Mouse (Mus musculus): ENCODE measurements at regions not wholly inside any gene's neighbourhood (a gene's known extent, or its start where the extent isn't known, plus 50 kb on each side); places are given as distances from the start of the nearest gene placed in this dataset.

- 38% methylated on average over 5 of the region's 5 CpGs for WGBS
- H3K27ac ChIP-seq (replicated peaks) = no peak overlapping the region
- H3K4me3 ChIP-seq (ENCODE audit: low read depth, low read length) = no peak overlapping the region
- TF ChIP-seq EP300 (optimal IDR thresholded peaks at IDR 0.05) (no peak), CTCF (IDR thresholded peaks at IDR 0.05; ENCODE audit: low read depth) (no peak)
- no peaks in the 10 kb centered on the region for H3K9me3 ChIP-seq (ENCODE audit: control insufficient read depth, low read length)
- DNase-seq (ENCODE audit: low spot score) (no peak), ATAC-seq (ENCODE audit: low FRiP score, low TSS enrichment) (no peak)
- H3K9ac ChIP-seq (ENCODE audit: low read length) = no peak overlapping the region
- H3K27me3 ChIP-seq (ENCODE audit: control insufficient read depth, insufficient read depth, low read length) = no peaks in the 10 kb centered on the region
- no peaks in the 10 kb centered on the region for H3K36me3 ChIP-seq (ENCODE audit: control insufficient read depth, insufficient read depth, low read length)
- H3K4me2 ChIP-seq (replicated peaks; ENCODE audit: low read depth) = no peak overlapping the region
- H3K4me1 ChIP-seq (replicated peaks; ENCODE audit: control insufficient read depth, insufficient read depth) = no peaks in the 10 kb centered on the region
Measured at GRCm38 (mm10) chr9:83251793-83252192, 105.3 kb upstream of the Hmgn3 start.

GRCm38 (mm10) chr9:83249871-83250270, 103.4 kb upstream of the Hmgn3 start:
- no peak overlapping the region for H3K4me3 ChIP-seq (ENCODE audit: low read depth, low read length)
- TF ChIP-seq EP300 (optimal IDR thresholded peaks at IDR 0.05) = no peak
- no peak for TF ChIP-seq CTCF (IDR thresholded peaks at IDR 0.05; ENCODE audit: low read depth)
- no peak overlapping the region for H3K27ac ChIP-seq (replicated peaks)
- DNase-seq (ENCODE audit: low spot score) = no peak
- H3K9ac ChIP-seq (ENCODE audit: low read length) = no peak overlapping the region
- no peak for ATAC-seq (ENCODE audit: low FRiP score, low TSS enrichment)
- no peaks in the 10 kb centered on the region for H3K9me3 ChIP-seq (ENCODE audit: control insufficient read depth, low read length)
- H3K4me1 ChIP-seq (replicated peaks; ENCODE audit: control insufficient read depth, insufficient read depth) = no peaks in the 10 kb centered on the region
- WGBS = 92% methylated on average over 5 of the region's 5 CpGs
- H3K4me2 ChIP-seq (replicated peaks; ENCODE audit: low read depth) = no peak overlapping the region
- H3K36me3 ChIP-seq (ENCODE audit: control insufficient read depth, insufficient read depth, low read length) = no peaks in the 10 kb centered on the region
- H3K27me3 ChIP-seq (ENCODE audit: control insufficient read depth, insufficient read depth, low read length) = no peaks in the 10 kb centered on the region

DNA sequence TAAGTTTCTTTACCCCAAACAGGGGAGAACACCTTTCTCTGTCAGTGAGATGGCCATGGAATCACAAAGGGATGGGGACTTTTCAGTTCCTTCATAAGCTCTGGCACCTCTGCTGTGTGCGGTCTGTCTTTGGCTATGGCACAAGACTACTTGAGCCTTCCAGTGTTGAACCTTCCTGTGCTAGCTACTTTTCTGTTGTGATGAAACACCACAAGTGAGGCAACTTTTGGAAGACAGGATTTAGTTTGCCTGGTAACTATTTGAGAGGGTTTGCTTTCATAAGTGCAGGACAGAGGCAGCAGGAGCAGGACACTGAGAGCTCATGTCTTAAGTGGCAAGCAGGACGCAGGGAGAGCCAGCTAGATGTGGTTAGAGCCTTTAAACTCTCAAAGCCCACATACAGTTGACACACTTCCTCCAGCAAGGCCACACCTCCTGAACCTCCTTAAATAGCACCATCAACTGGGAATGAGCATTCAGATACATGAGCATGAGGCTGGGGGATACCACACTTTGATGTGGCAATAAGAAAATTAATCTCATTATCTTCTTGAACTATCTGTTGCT, 101.8 kb upstream of the Hmgn3 start:
- no peak for TF ChIP-seq EP300 (optimal IDR thresholded peaks at IDR 0.05)
- TF ChIP-seq CTCF (IDR thresholded peaks at IDR 0.05; ENCODE audit: low read depth) = no peak
- ATAC-seq (ENCODE audit: low FRiP score, low TSS enrichment) = no peak

GRCm38 (mm10) chr9:83247066-83247668, 100.7 kb upstream of the Hmgn3 start:
- Histone ChIP-seq H3K4me1 (replicated peaks; ENCODE audit: control insufficient read depth, insufficient read depth) (no peaks in the 10 kb centered on the region), H3K4me2 (replicated peaks; ENCODE audit: low read depth) (no peak overlapping the region), H3K27ac (replicated peaks) (no peak overlapping the region), H3K9ac (ENCODE audit: low read length) (no peak overlapping the region), H3K9me3 (ENCODE audit: control insufficient read depth, low read length) (no peaks in the 10 kb centered on the region), H3K27me3 (ENCODE audit: control insufficient read depth, insufficient read depth, low read length) (no peaks in the 10 kb centered on the region), H3K4me3 (ENCODE audit: low read depth, low read length) (no peak overlapping the region), H3K36me3 (ENCODE audit: control insufficient read depth, insufficient read depth, low read length) (no peaks in the 10 kb centered on the region)
- TF ChIP-seq EP300 (optimal IDR thresholded peaks at IDR 0.05) (no peak), CTCF (IDR thresholded peaks at IDR 0.05; ENCODE audit: low read depth) (no peak)
- DNase-seq (ENCODE audit: low spot score) (no peak), ATAC-seq (ENCODE audit: low FRiP score, low TSS enrichment) (no peak)
- WGBS = 50% methylated on average over 12 of the region's 12 CpGs

More for the DNA sequence above, 101.8 kb upstream of the Hmgn3 start:
- no peak for DNase-seq (ENCODE audit: low spot score)
- Histone ChIP-seq H3K27ac (replicated peaks) (no peak overlapping the region), H3K4me3 (ENCODE audit: low read depth, low read length) (no peak overlapping the region), H3K36me3 (ENCODE audit: control insufficient read depth, insufficient read depth, low read length) (no peaks in the 10 kb centered on the region), H3K9me3 (ENCODE audit: control insufficient read depth, low read length) (no peaks in the 10 kb centered on the region), H3K9ac (ENCODE audit: low read length) (no peak overlapping the region), H3K27me3 (ENCODE audit: control insufficient read depth, insufficient read depth, low read length) (no peaks in the 10 kb centered on the region), H3K4me1 (replicated peaks; ENCODE audit: control insufficient read depth, insufficient read depth) (no peaks in the 10 kb centered on the region), H3K4me2 (replicated peaks; ENCODE audit: low read depth) (no peak overlapping the region)
- WGBS = 88% methylated on average over 2 of the region's 2 CpGs

DNA sequence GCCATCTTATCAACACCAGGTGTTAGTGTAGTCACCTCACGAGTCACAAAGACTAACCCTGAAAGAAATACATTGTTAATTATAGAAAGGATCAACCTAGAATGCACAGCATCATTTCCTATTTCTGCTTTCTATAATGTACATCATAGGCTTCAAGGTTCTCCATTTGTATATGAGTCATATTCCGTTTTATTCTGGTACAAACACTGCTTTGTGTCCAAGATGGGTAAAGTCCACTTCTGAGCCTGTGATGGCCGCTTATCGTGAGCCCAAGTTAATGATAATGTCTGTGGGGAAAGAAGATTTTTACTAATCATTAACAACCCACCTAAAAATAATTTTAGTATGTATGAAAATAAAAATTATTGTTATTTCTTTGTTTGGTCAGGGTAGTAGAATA, 94.6 kb upstream of the Hmgn3 start:
- Histone ChIP-seq H3K4me3 (ENCODE audit: low read depth, low read length) (no peak overlapping the region), H3K36me3 (ENCODE audit: control insufficient read depth, insufficient read depth, low read length) (no peaks in the 10 kb centered on the region), H3K27ac (replicated peaks) (no peak overlapping the region), H3K9ac (ENCODE audit: low read length) (no peak overlapping the region), H3K4me1 (replicated peaks; ENCODE audit: control insufficient read depth, insufficient read depth) (no peaks in the 10 kb centered on the region), H3K4me2 (replicated peaks; ENCODE audit: low read depth) (no peak overlapping the region), H3K9me3 (ENCODE audit: control insufficient read depth, low read length) (no peaks in the 10 kb centered on the region), H3K27me3 (ENCODE audit: control insufficient read depth, insufficient read depth, low read length) (no peaks in the 10 kb centered on the region)
- no peak for DNase-seq (ENCODE audit: low spot score)
- TF ChIP-seq CTCF (IDR thresholded peaks at IDR 0.05; ENCODE audit: low read depth) = no peak
- TF ChIP-seq EP300 (optimal IDR thresholded peaks at IDR 0.05) = no peak
- 83% methylated on average over 4 of the region's 4 CpGs for WGBS
- no peak for ATAC-seq (ENCODE audit: low FRiP score, low TSS enrichment)

DNA sequence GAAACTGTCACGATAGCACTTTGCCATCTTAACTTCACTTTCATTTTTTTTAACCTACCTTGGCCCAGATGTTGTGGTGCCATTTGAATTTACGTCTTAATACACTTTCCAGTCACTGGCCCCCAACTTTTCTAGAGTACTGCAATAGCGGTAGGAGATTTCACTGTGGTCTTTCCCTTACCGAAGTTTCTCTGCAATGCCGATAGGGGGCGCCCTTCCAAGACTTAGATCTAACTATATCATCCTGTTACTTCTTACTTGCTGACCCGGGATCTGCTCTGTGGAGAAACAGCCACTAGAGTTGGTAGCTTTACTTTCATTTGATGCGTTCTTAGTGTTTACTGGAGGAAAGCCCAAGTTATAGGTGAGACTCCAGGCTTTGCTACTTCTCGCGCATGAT, 92.6 kb upstream of the Hmgn3 start:
- no peaks in the 10 kb centered on the region for H3K4me1 ChIP-seq (replicated peaks; ENCODE audit: control insufficient read depth, insufficient read depth)
- no peak overlapping the region for H3K4me3 ChIP-seq (ENCODE audit: low read depth, low read length)
- H3K9ac ChIP-seq (ENCODE audit: low read length) = no peak overlapping the region
- H3K27me3 ChIP-seq (ENCODE audit: control insufficient read depth, insufficient read depth, low read length) = no peaks in the 10 kb centered on the region
- 78% methylated on average over 10 of the region's 10 CpGs for WGBS
- no peaks in the 10 kb centered on the region for H3K36me3 ChIP-seq (ENCODE audit: control insufficient read depth, insufficient read depth, low read length)
- H3K4me2 ChIP-seq (replicated peaks; ENCODE audit: low read depth) = no peak overlapping the region
- DNase-seq (ENCODE audit: low spot score) (no peak), ATAC-seq (ENCODE audit: low FRiP score, low TSS enrichment) (no peak)
- H3K27ac ChIP-seq (replicated peaks) = no peak overlapping the region
- no peak for TF ChIP-seq EP300 (optimal IDR thresholded peaks at IDR 0.05)
- TF ChIP-seq CTCF (IDR thresholded peaks at IDR 0.05; ENCODE audit: low read depth) = 0 out of 2 replicates have a peak, but pooled peaks have one; percentile 13
- no peaks in the 10 kb centered on the region for H3K9me3 ChIP-seq (ENCODE audit: control insufficient read depth, low read length)

Data from stomach, postnatal 0 days (tissue).